Mouse (Mus musculus): ENCODE measurements around the gene Cdc42ep4. TPM values are rescaled to one million over a fixed set of nuclear protein-coding genes. Genes with fewer than 3 reads are reported as not detected.

Cdc42ep4 gene
- polyA plus RNA-seq, 1 experiment from 2014 or later: 24.3 TPM

DNA sequence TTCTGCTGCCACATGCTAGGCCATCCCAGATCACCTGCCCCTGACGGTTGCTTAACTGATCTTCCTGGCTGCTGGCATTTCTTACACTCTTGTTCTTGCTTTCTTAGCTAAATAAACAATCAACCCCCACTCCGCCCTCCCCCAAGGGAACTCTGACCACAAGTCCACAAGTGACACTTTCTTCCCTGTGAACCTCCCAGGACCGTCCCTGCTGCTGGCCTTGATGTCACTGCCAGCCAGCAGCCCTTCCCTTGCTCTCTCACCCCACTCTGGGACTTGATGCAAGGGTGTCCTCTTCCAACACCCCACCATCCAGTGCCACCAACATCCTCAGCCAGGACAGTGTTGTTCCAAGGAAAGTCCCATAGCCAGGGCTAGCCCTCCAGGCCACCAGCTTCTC lies 20.8 kb downstream of the Cdc42ep4 start:
- peak overlapping the region; percentile 37; the same call in 1 of the 2 replicates for H3K9ac ChIP-seq

DNA sequence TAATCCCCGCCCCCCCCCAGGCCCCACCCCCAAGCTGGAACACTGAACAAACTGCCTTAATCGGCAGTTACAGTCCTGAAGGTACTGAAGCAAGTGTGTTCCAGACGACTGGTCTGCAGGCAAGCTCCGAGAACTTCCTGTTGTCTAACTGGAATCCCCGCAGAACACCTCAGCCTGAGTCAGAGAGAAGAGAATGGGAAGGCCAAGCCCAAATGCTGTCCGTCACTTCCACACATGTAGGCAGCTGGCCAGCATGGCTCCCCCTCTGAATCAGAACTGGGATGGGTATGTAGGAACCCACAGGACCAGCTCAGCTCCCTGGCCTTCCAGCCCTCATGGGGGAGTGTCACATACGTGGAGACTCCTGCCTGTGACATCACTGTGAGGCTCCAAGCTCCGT lies 21.8 kb downstream of the Cdc42ep4 start:
- 59% methylated on average over 8 of the region's 8 CpGs for WGBS
- Histone ChIP-seq H3K9me3 (replicated peaks) (no peaks in the 10 kb centered on the region), H3K36me3 (peaks cover 44% of the 10 kb centered on the region), H3K4me3 (no peak overlapping the region), H3K9ac (no peak overlapping the region), H3K27ac (ENCODE audit: poor library complexity, severe bottlenecking) (no peak overlapping the region), H3K4me2 (no peak overlapping the region), H3K27me3 (replicated peaks) (no peaks in the 10 kb centered on the region), H3K4me1 (replicated peaks) (peaks cover 47% of the 10 kb centered on the region)
- ATAC-seq (ENCODE audit: insufficient number of reproducible peaks, low FRiP score): no peak

More for the DNA sequence above, 20.8 kb downstream of the Cdc42ep4 start:
- Histone ChIP-seq H3K36me3 (peaks cover 35% of the 10 kb centered on the region), H3K9me3 (replicated peaks) (no peaks in the 10 kb centered on the region), H3K4me3 (no peak overlapping the region), H3K4me1 (replicated peaks) (peaks cover 55% of the 10 kb centered on the region), H3K27ac (ENCODE audit: poor library complexity, severe bottlenecking) (no peak overlapping the region), H3K4me2 (no peak overlapping the region), H3K27me3 (replicated peaks) (no peaks in the 10 kb centered on the region)
- WGBS: 58% methylated on average over 3 of the region's 3 CpGs
- no peak for ATAC-seq (ENCODE audit: insufficient number of reproducible peaks, low FRiP score)

DNA sequence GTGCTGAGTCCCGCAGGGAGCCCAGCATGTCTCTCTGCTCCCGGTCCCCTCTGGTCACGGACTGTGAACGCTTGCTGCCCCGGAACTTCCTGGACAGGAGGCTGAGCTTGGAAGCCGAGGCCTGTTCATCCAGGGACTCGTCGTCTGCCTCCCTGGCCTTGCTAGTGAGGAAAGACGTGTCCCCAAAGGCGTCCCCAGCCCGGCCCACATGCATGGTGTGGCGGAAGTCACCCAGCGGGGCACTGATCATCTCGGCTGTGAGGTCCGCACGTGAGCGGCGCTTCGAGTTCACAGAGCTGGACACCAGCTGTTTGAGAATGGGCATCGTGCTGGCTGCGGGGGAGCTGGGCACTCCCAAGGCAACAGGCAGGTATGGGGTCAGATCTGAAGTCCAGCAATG lies 22.4 kb downstream of the Cdc42ep4 start:
- no peak for ATAC-seq (ENCODE audit: insufficient number of reproducible peaks, low FRiP score)
- Histone ChIP-seq H3K9ac (no peak overlapping the region), H3K4me3 (no peak overlapping the region), H3K9me3 (replicated peaks) (no peaks in the 10 kb centered on the region), H3K4me2 (no peak overlapping the region), H3K27ac (ENCODE audit: poor library complexity, severe bottlenecking) (no peak overlapping the region), H3K36me3 (peaks cover 47% of the 10 kb centered on the region), H3K4me1 (replicated peaks) (peaks cover 40% of the 10 kb centered on the region), H3K27me3 (replicated peaks) (no peaks in the 10 kb centered on the region)
- 89% methylated on average over 21 of the region's 21 CpGs for WGBS

DNA sequence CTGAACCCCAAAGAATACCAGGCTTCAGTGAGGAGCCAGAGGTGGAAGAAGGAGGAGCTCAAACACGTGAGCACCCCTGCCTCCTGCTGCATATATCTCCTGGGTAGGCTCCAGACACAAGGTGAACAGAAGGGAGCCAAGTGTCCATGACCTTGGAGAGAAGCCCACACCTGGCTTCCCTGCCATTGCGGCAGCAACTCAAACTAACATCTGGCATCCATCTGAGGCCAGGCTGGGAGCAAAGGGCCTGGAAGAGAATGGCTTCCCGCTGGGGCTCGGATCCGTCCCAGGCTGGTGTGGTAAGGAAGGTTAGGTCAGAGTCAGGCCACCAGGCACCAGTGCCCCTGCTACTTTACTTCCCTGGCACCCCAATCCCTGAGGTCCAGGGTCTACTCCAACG lies 23.7 kb downstream of the Cdc42ep4 start:
- no peaks in the 10 kb centered on the region for H3K9me3 ChIP-seq (replicated peaks)
- H3K27me3 ChIP-seq (replicated peaks): no peaks in the 10 kb centered on the region
- WGBS: 79% methylated on average over 6 of the region's 6 CpGs
- H3K36me3 ChIP-seq: peaks cover 47% of the 10 kb centered on the region
- ATAC-seq (ENCODE audit: insufficient number of reproducible peaks, low FRiP score): no peak
- H3K4me3 ChIP-seq: no peak overlapping the region
- H3K4me2 ChIP-seq: no peak overlapping the region
- H3K27ac ChIP-seq (ENCODE audit: poor library complexity, severe bottlenecking): no peak overlapping the region
- H3K4me1 ChIP-seq (replicated peaks): peaks cover 28% of the 10 kb centered on the region
- H3K9ac ChIP-seq: no peak overlapping the region

DNA sequence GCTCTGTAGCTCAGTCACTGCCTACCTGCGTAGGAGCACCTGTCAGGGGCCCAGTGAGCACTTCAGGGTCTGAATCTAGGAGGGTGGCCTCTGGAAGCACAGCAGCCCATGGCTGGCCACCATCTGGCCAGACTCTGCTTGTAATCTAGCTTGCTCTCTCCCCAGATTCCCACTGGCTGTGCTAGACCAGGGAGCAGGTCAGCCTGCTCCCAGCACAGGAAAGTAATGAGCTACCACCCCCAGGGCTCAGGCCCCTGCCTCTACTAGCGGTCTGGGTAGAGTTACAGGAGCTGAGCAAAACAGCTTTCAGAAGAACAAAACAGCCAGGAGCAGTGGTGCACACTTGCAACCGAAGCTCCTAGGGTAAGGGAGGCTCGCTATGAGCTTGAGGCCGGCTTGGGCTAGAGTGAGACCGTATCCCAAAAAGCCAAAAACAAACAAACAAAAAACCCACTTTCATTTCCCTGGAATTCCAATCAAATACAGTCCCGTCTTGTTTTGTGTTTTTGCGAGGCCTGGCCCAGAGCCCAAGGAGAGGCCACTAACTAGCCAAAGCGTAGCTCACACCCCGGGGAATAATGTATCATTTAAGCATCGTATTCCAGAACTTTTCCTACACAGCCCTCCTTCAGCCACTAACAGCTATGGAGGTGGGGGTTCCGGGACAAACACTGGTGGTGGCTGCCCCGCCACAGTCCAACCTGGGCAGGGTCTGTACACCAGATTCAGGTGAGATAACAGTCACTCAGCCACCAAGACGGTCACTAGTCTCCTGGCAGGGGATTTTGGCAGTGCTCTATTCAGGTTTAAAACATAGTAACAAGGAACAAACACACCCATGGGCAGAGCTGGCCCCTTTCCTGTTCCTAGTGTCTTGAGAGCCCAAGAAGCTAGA lies 24.4 kb downstream of the Cdc42ep4 start:
- no peak overlapping the region for H3K4me2 ChIP-seq

DNA sequence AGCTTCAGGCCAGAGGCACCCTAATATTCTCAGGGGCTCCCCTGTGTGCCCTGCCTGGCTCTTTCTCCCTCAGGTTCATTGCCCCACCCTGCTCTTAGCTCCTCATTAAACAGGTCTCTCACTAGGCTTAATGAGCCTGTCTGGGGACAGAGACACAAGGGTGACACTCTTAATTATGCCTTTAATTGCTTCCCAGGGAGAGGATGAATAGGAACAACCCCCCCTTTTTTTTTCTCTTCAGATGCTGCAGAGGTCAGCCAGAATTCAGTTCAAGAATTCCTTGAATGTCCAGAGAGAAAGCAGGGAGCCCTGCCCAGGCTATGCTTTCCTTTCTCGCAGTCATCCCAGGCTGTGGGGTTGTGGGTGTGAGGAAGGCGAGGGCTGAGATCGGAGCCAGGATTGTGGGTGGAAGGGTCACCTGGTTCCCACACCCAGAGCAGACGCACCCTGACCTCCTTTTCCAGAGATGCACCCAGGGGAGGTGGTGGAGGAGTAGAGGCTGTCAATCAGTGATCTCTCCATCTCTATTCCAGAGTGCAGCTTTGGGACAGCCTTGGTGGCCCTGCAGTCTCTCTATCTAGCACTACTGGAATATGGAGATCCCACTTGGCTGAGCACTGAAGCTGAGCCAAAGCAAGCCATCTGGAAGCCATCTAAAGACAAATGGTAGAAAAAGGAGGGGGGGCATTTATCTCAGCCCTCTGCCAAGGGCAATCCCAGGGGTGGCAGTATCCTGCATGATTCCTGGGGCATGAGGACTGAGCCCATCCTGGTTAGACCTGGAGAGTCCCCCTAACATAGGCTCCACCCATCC lies 26.2 kb downstream of the Cdc42ep4 start:
- Histone ChIP-seq H3K4me2 (no peak overlapping the region), H3K9me3 (replicated peaks) (no peaks in the 10 kb centered on the region), H3K27ac (ENCODE audit: poor library complexity, severe bottlenecking) (no peak overlapping the region), H3K4me3 (no peak overlapping the region), H3K27me3 (replicated peaks) (no peaks in the 10 kb centered on the region), H3K36me3 (peaks cover 47% of the 10 kb centered on the region), H3K9ac (no peak overlapping the region), H3K4me1 (replicated peaks) (peaks cover 18% of the 10 kb centered on the region; the same call in 1 of the 2 replicates)
- WGBS: 84% methylated on average over 4 of the region's 4 CpGs
- ATAC-seq (ENCODE audit: insufficient number of reproducible peaks, low FRiP score): no peak

More for the DNA sequence above, 24.4 kb downstream of the Cdc42ep4 start:
- no peak overlapping the region for H3K9ac ChIP-seq
- 92% methylated on average over 14 of the region's 14 CpGs for WGBS
- no peaks in the 10 kb centered on the region for H3K27me3 ChIP-seq (replicated peaks)
- peaks cover 47% of the 10 kb centered on the region for H3K36me3 ChIP-seq
- ATAC-seq (ENCODE audit: insufficient number of reproducible peaks, low FRiP score): no peak
- H3K4me3 ChIP-seq: no peak overlapping the region
- no peak overlapping the region for H3K27ac ChIP-seq (ENCODE audit: poor library complexity, severe bottlenecking)
- H3K9me3 ChIP-seq (replicated peaks): no peaks in the 10 kb centered on the region
- peaks cover 30% of the 10 kb centered on the region; the same call in 1 of the 2 replicates for H3K4me1 ChIP-seq (replicated peaks)

DNA sequence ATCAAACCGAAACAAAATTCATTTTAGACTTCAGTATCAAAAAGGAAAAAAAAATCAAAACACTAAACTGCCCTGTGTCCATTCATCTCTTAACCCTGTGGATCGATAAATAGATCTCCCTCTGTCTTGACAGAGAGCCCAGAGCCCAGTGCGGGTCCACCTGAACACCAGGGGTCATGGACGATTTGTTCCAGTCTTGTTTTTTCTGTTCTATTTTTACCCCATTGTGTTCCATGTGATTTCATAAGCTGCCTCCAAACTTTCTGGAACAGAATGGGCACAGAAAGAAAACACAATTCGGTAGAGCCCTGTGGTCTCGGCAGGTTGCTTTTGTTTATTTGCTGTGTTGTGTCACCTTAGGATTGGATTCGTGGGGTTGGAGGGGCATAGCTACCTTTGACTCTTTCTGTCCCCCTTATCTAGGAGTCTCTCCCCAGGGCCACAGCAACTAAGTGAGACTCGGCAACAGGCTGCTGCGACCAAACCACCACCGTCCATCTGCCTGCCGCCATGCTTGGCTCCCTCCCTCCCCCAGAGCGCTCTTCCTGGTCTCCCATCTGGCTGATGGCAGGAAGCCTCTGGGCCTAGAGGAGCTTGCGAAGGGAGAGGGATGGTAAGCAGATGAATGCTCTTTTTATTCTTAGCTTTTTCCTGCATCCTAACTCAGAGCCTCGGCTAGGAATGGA lies 29.1 kb downstream of the Cdc42ep4 start:
- Histone ChIP-seq H3K27me3 (replicated peaks) (no peaks in the 10 kb centered on the region), H3K9ac (no peak overlapping the region), H3K4me2 (no peak overlapping the region), H3K9me3 (replicated peaks) (no peaks in the 10 kb centered on the region), H3K36me3 (peaks cover 27% of the 10 kb centered on the region), H3K27ac (ENCODE audit: poor library complexity, severe bottlenecking) (no peak overlapping the region), H3K4me1 (replicated peaks) (peaks cover 16% of the 10 kb centered on the region; the same call in 1 of the 2 replicates), H3K4me3 (no peak overlapping the region)
- no peak for ATAC-seq (ENCODE audit: insufficient number of reproducible peaks, low FRiP score)
- 47% methylated on average over 14 of the region's 14 CpGs for WGBS

DNA sequence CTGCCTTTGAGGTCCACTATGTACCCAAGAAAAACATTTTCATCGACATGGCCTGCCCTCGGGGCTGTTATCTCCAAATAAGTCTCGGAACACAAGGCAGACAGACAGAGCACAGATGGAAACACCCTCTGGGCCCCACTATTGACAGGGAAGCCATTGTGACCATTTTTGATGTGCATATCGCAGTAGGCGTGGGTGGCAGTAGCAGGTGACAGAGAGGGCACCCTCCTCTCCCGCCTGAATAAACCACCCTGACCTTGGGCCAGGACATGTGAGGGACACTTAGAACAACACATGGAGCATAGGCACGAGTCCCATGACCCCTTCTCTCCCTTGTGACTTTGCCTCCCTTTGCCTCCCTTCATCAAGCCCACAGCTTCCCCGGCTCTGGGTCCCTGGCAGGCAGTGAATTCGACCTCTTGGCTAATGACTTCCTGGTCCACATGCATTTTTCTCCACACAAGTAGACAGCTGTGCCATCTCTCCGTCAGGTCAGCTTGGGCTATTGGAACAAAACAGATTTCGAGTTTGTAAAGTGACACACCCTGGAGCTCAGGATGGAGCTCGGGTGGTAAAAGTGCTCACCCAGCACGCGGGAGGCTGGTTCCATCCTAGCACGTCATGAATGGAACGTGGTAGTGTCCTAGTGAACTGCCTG lies 33.8 kb downstream of the Cdc42ep4 start:
- no peak overlapping the region for H3K9ac ChIP-seq
- no peaks in the 10 kb centered on the region for H3K27me3 ChIP-seq (replicated peaks)
- ATAC-seq (ENCODE audit: insufficient number of reproducible peaks, low FRiP score): no peak
- no peak overlapping the region for H3K4me3 ChIP-seq
- 62% methylated on average over 16 of the region's 16 CpGs for WGBS
- H3K4me2 ChIP-seq: no peak overlapping the region
- H3K27ac ChIP-seq (ENCODE audit: poor library complexity, severe bottlenecking): no peak overlapping the region
- H3K4me1 ChIP-seq (replicated peaks): peaks cover 10% of the 10 kb centered on the region; the same call in 1 of the 2 replicates
- H3K9me3 ChIP-seq (replicated peaks): no peaks in the 10 kb centered on the region
- H3K36me3 ChIP-seq: no peaks in the 10 kb centered on the region

DNA sequence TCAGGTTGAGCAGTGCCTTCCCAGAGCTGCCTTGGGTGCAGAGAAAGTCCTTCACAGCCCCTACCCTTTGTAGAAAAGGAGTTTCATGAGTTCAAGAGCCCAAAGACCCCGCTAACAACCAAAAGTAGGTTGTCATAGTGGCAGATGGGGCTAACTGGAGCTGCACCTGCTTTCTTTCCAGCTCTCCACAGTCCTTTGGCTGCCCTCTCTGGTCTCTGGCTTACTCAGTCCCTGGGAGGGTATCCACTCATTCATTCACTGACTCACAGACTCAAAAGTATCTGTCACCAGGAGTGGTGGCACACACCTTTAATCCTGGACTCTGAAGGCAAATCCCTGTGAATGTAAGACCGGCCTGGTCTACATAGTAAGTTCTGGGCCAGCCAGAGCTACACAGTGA lies 35.5 kb downstream of the Cdc42ep4 start:
- Histone ChIP-seq H3K9me3 (replicated peaks) (no peaks in the 10 kb centered on the region), H3K27ac (ENCODE audit: poor library complexity, severe bottlenecking) (no peak overlapping the region), H3K4me1 (replicated peaks) (0 out of 2 replicates have a peak, but pooled peaks cover 4% of the 10 kb centered on the region), H3K27me3 (replicated peaks) (no peaks in the 10 kb centered on the region), H3K9ac (no peak overlapping the region), H3K36me3 (no peaks in the 10 kb centered on the region), H3K4me3 (no peak overlapping the region), H3K4me2 (no peak overlapping the region)
- ATAC-seq (ENCODE audit: insufficient number of reproducible peaks, low FRiP score): no peak
- 90% methylated on average over 2 of the region's 2 CpGs for WGBS

DNA sequence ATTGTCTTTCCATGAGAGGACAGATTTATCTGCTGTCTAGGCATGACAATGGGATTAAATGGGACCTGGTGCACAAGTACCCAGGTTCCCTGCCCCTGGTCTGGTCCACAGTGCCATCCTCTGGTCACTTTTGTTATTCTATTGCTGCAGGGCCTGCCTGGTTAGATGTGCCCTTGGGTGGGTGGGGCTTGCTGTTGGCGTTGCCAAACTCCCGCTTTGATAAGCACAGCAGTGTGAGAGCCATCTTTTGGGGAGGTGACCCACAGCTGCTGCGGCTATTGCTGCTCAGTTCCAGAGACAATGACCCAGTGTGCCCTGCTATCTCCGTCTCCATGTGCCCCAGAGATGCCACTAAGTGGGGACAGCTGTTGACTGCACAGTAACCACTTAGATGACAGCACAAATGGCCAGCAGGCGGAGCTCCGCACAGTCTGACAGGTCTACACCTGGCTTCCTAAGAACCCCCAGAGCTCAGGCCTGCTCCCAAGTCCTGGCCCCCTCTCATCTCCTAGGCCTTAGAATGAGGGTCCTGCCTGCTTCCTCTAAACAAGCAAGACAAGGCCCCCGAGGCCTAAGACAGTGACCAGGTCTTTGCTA lies 36.5 kb downstream of the Cdc42ep4 start:
- no peaks in the 10 kb centered on the region for H3K9me3 ChIP-seq (replicated peaks)

More for the DNA sequence above, 36.5 kb downstream of the Cdc42ep4 start:
- Histone ChIP-seq H3K27me3 (replicated peaks) (no peaks in the 10 kb centered on the region), H3K36me3 (no peaks in the 10 kb centered on the region), H3K9ac (no peak overlapping the region), H3K27ac (ENCODE audit: poor library complexity, severe bottlenecking) (no peak overlapping the region), H3K4me3 (no peak overlapping the region), H3K4me1 (replicated peaks) (peaks cover 11% of the 10 kb centered on the region), H3K4me2 (no peak overlapping the region)
- 59% methylated on average over 7 of the region's 7 CpGs for WGBS
- ATAC-seq (ENCODE audit: insufficient number of reproducible peaks, low FRiP score): no peak

Data from heart, embryonic 12.5 days (tissue).